Mouse (Mus musculus) lung, embryonic 15.5 days (tissue): ENCODE data around the gene Tm4sf20. TPM values are rescaled to one million over a fixed set of nuclear protein-coding genes. Genes with fewer than 3 reads are reported as not detected.

Experiments
- ATAC-seq: fragments of 200-750 bp; cut with Nextera tagmentation; 2 replicates; pipeline ENCODE4 v1.8.0; 2017; ENCODE audit warnings: moderate number of reproducible peaks, borderline replicate concordance; ENCODE audit not compliant: low FRiP score, low TSS enrichment; ENCODE audit errors: extremely low read depth
- H3K27ac ChIP-seq: fragments of 300-500 bp; sonication (generic); 2 replicates; pipeline ENCODE4 v1.5.1; 2015; ENCODE audit warnings: moderate library complexity, mild to moderate bottlenecking, inconsistent platforms
- H3K27me3 ChIP-seq: fragments of 300-500 bp; sonication (generic); 2 replicates; pipeline ENCODE4 v1.6.1; 2015; ENCODE audit warnings: inconsistent platforms
- H3K36me3 ChIP-seq: fragments of 300-500 bp; sonication (generic); 2 replicates; pipeline ENCODE4 v1.6.1; 2015; ENCODE audit warnings: inconsistent platforms
- H3K4me1 ChIP-seq: fragments of 300-500 bp; sonication (generic); 2 replicates; pipeline ENCODE4 v1.6.1; 2015; ENCODE audit warnings: inconsistent platforms
- H3K4me2 ChIP-seq: fragments of 300-500 bp; sonication (generic); 2 replicates; pipeline ENCODE4 v1.6.1; 2015; ENCODE audit warnings: inconsistent platforms, mild to moderate bottlenecking, moderate library complexity
- H3K4me3 ChIP-seq: fragments of 300-500 bp; sonication (generic); 2 replicates; pipeline ENCODE4 v1.5.1; 2015; ENCODE audit warnings: mild to moderate bottlenecking, inconsistent platforms
- H3K9ac ChIP-seq: fragments of 300-500 bp; sonication (generic); 2 replicates; pipeline ENCODE4 v1.6.1; 2015; ENCODE audit warnings: inconsistent platforms
- H3K9me3 ChIP-seq: fragments of 300-500 bp; sonication (generic); 2 replicates; pipeline ENCODE4 v1.6.1; 2016; ENCODE audit warnings: inconsistent platforms
- WGBS: fragments of 180-500 bp; shearing (Covaris S2); methylation state at CpG from one replicate; pipeline ENCODE4 v1.1.7; 2015; 5-methylcytosine and 5-hydroxymethylcytosine counted together
- polyA plus RNA-seq: library from polyadenylated mRNA; unstranded; fragments of >200 nt; fragmentation: Nextera tagmentation; extraction: Ambion mirVana; gene quantifications from 2 replicates; pipeline ENCODE4 v1.2.1, GENCODE M21; 2015

Gene Tm4sf20
- polyA plus RNA-seq, 1 experiment from 2014 or later, result 0.10 TPM

DNA sequence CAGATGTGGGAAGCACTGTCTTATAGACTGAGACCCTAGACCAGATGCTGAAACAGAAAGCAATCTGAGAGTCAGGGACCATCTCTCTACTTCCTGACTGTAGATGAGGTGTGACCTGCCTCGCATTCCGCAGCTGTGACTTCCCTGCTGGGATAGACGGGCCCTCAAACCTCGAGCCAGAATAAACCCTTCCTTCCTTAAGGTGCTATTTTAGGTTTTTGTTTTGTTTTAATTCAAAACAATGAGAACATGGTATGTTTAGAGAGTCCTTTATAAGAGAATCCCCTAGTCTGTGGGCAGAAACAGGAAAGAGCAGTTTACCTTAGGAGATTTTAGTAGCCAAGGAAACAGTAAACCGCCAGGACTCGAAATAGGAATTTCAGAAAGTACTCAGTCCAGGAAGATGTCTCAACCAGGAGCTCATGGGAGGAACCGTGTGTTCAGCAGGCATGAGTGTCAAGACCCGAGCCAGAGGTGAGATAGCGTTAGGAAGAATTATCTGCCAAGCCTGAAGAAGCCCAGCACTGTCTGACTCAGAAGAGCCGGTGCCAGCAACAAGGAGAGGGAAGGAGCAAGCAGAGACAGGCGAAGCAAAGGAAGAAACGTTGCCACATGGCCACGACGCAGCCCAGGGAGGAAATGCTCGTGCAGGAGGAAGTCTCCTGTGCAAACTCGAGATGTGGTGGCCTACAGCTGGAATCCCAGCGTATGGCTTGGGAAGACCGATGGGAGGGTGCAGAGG, 27.6 kb upstream of the Tm4sf20 start:
- no peaks in the 10 kb centered on the region for H3K36me3 ChIP-seq
- peak; percentile 37; the same call in 1 of the 2 replicates for ATAC-seq
- H3K27ac ChIP-seq, result peak overlapping the region; percentile 76
- H3K4me3 ChIP-seq, result no peak overlapping the region
- no peaks in the 10 kb centered on the region for H3K27me3 ChIP-seq
- H3K9ac ChIP-seq, result no peak overlapping the region
- H3K4me2 ChIP-seq, result peak overlapping the region; percentile 16; the same call in 1 of the 2 replicates
- no peaks in the 10 kb centered on the region for H3K4me1 ChIP-seq
- no peaks in the 10 kb centered on the region for H3K9me3 ChIP-seq
- WGBS, result 49% methylated on average over 18 of the region's 18 CpGs

DNA sequence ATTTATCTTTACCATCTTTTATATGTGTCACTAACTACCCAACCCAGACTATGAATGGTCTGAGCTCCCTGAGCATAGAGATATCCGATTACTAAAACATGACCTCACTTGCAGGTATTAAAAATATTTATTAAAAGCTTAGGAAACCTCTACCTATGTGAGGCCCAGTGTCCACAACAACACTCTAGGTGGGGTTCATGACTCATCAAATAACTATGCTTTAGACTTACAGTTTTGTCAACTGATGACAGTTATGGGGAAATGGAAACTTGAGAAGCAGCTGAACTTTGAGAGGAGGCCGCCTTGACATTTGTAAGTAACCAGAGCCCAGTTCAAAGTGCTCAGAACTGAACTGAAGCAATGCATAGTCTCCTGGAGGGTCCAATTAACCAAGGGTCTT, 26.9 kb upstream of the Tm4sf20 start:
- Histone ChIP-seq H3K4me3 (no peak overlapping the region), H3K27ac (peak overlapping the region; percentile 46), H3K27me3 (no peaks in the 10 kb centered on the region), H3K4me2 (no peak overlapping the region), H3K9ac (no peak overlapping the region), H3K9me3 (no peaks in the 10 kb centered on the region), H3K36me3 (no peaks in the 10 kb centered on the region), H3K4me1 (no peaks in the 10 kb centered on the region)
- 83% methylated on average over 2 of the region's 2 CpGs for WGBS
- no peak for ATAC-seq

DNA sequence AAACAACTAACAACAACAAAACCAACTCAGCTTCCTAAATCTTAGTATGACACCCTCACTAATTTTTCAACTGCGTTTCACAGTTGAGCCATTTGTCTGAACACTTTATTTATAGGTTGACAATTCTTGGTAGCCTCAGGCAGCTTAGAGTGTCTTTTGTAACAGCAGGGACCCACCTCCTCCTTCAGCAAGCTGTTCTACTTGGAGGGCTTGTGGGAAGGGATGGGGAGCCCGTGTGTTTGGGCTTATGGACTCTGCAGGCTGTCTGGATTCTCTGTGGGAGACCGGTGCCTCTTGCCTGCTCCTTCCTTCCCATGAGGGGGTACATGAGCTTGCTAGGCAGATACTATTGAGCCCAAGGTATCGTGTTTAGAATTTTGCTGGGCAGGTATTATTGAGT, 25.7 kb upstream of the Tm4sf20 start:
- 60% methylated on average over 4 of the region's 4 CpGs for WGBS
- H3K36me3 ChIP-seq, result no peaks in the 10 kb centered on the region
- H3K4me1 ChIP-seq, result no peaks in the 10 kb centered on the region
- H3K4me3 ChIP-seq, result no peak overlapping the region
- no peaks in the 10 kb centered on the region for H3K27me3 ChIP-seq
- H3K9ac ChIP-seq, result no peak overlapping the region
- H3K4me2 ChIP-seq, result no peak overlapping the region
- no peak overlapping the region for H3K27ac ChIP-seq
- no peak for ATAC-seq
- H3K9me3 ChIP-seq, result no peaks in the 10 kb centered on the region

DNA sequence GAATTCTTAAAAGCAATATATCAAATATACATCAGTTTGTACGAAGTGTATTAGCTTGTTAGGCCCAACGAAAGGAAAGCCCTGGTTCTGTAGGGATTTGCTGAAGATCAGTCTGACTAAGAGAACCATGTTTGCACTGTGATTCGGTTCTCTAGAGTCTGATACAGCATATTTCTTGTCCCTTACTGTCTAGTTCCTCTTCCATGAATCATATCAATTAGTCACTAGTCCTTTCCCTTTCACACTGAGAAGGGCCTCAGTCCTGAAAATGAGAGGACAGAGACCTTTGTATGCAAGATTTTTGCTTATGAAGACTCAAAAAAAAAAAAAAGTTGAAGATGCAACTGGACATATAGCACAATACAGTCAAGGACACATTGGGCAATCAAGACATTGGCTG, 24.8 kb upstream of the Tm4sf20 start:
- H3K4me2 ChIP-seq, result no peak overlapping the region
- no peak overlapping the region for H3K27ac ChIP-seq
- H3K4me1 ChIP-seq, result no peaks in the 10 kb centered on the region
- H3K9me3 ChIP-seq, result no peaks in the 10 kb centered on the region
- H3K4me3 ChIP-seq, result no peak overlapping the region
- no peaks in the 10 kb centered on the region for H3K36me3 ChIP-seq
- ATAC-seq, result no peak
- H3K9ac ChIP-seq, result no peak overlapping the region
- 67% methylated on average over 3 of the region's 3 CpGs for WGBS
- H3K27me3 ChIP-seq, result no peaks in the 10 kb centered on the region

DNA sequence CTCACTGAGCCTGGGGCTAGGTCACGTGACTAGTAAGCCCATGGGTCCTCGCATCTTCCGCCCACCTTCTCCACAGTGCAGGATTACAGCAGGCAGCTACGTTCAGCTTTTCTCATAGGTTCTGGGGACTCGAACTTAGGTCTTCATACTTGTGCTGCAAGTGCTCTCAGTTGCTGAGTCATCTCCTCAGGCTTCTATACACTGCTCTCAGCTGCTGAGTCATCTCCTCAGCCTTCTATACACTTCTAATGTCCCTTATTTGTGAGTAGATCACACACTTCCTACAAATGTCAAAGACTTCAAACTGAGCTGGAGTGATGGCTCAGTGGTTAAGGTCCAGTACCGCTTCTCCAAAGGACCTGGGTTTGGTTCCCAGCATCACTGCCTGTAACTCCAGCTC, 24.0 kb upstream of the Tm4sf20 start:
- ATAC-seq, result no peak
- H3K36me3 ChIP-seq, result no peaks in the 10 kb centered on the region

DNA sequence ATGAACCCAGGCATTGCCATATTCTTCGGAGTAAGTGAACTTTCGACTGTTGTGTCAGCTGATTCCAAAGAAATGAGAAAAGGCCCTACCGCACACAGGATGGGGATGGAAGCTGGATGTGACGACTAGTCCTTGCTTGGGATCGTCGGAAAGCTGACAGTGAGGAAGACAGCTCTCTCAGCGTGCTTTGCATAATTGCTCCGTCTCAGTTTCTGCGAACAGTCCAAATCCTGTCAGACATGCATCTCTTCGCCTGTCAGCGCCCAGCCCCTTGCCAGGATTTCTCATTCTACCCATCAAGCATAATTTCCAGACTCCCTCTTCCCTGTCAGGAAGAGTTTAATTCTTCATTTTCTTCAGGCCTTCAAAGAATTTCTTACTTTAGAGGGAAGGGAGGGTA, 22.8 kb upstream of the Tm4sf20 start:
- 66% methylated on average over 11 of the region's 11 CpGs for WGBS
- Histone ChIP-seq H3K36me3 (no peaks in the 10 kb centered on the region), H3K4me1 (peaks cover 6% of the 10 kb centered on the region), H3K27ac (no peak overlapping the region), H3K9me3 (no peaks in the 10 kb centered on the region), H3K4me2 (no peak overlapping the region), H3K4me3 (no peak overlapping the region), H3K9ac (no peak overlapping the region), H3K27me3 (no peaks in the 10 kb centered on the region; the same call in 1 of the 2 replicates)
- no peak for ATAC-seq

More for the DNA sequence above, 24.0 kb upstream of the Tm4sf20 start:
- Histone ChIP-seq H3K4me1 (peaks cover 6% of the 10 kb centered on the region), H3K9ac (no peak overlapping the region), H3K4me3 (no peak overlapping the region), H3K9me3 (no peaks in the 10 kb centered on the region), H3K27ac (no peak overlapping the region), H3K4me2 (no peak overlapping the region), H3K27me3 (no peaks in the 10 kb centered on the region)
- WGBS, result 87% methylated on average over 6 of the region's 6 CpGs

DNA sequence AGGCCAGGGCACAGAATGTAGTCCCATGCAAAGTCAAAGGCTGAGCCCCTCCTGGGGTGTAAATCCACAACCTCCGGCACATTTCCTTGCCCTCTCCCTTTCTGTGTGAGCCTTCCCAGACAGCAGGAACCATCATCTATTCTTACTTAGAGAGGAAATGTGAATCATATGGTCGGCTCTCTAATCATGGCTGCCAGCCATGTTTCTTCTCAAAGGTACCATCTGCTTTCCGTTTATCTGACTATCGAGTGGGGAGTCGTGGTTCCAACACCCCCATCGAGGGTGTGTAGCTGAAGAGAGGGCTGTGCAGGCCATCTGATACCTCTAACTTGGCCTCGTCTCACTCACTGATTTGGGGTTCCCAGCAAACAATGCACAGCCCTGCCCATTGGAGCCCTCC, 19.8 kb upstream of the Tm4sf20 start:
- no peak overlapping the region for H3K27ac ChIP-seq
- no peaks in the 10 kb centered on the region for H3K9me3 ChIP-seq
- H3K36me3 ChIP-seq, result no peaks in the 10 kb centered on the region
- 68% methylated on average over 7 of the region's 7 CpGs for WGBS
- no peak overlapping the region for H3K4me2 ChIP-seq
- H3K27me3 ChIP-seq, result no peaks in the 10 kb centered on the region; the same call in 1 of the 2 replicates
- H3K9ac ChIP-seq, result no peak overlapping the region
- ATAC-seq, result no peak
- peaks cover 6% of the 10 kb centered on the region for H3K4me1 ChIP-seq
- H3K4me3 ChIP-seq, result no peak overlapping the region

DNA sequence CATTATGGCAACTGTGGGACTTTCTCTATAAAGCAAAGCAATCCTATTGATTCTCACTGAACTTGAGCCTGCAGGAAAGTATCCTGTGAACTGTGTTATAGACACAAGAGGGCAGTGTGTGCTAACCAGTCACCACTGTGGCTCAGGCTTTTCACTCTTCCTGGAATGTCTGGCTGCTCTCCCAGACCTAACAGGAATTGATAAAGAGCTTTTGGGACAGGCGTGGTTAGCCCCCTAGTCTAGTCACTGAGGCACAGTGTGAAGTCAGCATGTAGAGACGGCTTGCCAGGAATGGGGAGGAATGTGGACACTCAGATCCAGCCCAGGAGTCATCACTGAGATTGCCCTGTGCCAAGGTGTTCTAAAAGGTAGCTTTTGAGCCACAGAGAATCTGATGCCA, 19.2 kb upstream of the Tm4sf20 start:
- Histone ChIP-seq H3K27ac (no peak overlapping the region), H3K4me2 (no peak overlapping the region), H3K27me3 (no peaks in the 10 kb centered on the region; the same call in 1 of the 2 replicates), H3K4me3 (no peak overlapping the region), H3K9me3 (no peaks in the 10 kb centered on the region), H3K4me1 (peaks cover 6% of the 10 kb centered on the region), H3K36me3 (no peaks in the 10 kb centered on the region), H3K9ac (no peak overlapping the region)
- peak; percentile 89 for ATAC-seq
- WGBS, result 0% methylated on average over 2 of the region's 2 CpGs

DNA sequence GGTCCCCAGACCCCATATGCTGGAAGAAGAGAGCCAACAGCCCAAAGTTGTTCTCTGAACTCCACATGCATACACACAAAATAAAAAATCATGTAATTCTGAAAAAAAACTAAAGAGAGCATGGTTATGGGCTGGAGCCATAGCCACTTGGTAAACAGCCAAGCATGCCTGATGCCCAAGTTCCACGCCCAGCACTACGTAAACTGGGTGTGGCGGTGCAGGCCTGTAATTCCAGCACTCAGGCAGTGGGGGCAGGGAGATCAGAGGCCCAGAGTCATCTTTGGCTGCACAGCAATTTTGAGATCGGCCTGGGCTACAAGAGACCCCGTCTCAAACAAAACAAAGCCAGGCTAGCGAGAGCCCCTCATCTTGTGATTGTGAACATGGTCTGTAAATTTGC, 17.3 kb upstream of the Tm4sf20 start:
- Histone ChIP-seq H3K9me3 (no peaks in the 10 kb centered on the region), H3K36me3 (no peaks in the 10 kb centered on the region), H3K4me1 (peaks cover 6% of the 10 kb centered on the region), H3K9ac (no peak overlapping the region), H3K27me3 (no peaks in the 10 kb centered on the region; the same call in 1 of the 2 replicates), H3K27ac (no peak overlapping the region), H3K4me3 (no peak overlapping the region), H3K4me2 (no peak overlapping the region)
- no peak for ATAC-seq
- 53% methylated on average over 6 of the region's 6 CpGs for WGBS

DNA sequence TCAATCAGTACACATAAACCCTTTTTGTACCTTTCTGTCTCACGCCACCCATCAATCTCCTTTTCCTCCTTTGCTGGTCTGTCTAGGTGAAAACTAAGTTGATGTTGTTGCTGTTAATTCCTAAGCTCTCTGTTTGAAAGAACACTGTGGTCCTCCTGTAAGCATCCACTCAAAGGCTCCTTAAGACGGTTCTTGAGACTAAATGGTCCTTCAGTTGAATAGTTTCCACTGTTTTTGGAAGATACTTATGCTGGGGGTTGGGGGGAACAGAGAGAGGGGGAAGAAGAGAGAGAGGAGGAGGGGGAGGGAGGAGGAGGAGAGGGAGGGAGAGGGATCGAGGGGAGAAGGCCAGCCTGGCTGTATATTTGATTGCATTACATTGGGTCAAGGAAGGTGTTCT, 15.3 kb upstream of the Tm4sf20 start:
- Histone ChIP-seq H3K4me1 (peaks cover 6% of the 10 kb centered on the region), H3K27ac (no peak overlapping the region), H3K4me3 (no peak overlapping the region), H3K4me2 (no peak overlapping the region), H3K36me3 (no peaks in the 10 kb centered on the region), H3K9ac (no peak overlapping the region), H3K9me3 (no peaks in the 10 kb centered on the region), H3K27me3 (no peaks in the 10 kb centered on the region; the same call in 1 of the 2 replicates)
- 44% methylated on average over 3 of the region's 3 CpGs for WGBS
- no peak for ATAC-seq

DNA sequence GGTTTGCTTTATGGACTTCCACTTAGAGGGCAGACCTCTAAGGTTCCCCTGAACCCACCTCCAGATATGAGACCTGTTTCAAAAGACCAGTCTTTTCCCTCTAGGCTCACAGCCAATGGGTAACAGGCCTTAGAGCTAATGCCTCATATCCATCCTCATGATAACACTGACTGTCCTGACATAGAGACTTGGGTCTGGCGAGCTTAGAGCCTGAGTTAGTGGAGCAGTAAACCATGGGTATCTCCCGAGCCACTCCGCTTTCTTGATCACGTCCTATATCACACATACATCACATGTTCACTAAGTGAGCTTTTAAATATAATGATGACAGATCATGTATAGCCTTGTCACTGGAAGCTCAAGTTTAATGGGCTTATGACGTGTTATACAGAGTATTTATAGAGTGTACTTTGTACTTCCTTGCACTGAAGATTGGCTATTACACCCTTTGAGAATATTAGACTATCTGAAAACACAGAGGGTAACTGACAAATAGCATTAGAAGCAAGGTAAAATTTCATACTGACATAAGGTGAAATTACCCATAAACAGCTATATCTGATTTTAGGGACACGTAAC, 11.2 kb upstream of the Tm4sf20 start:
- Histone ChIP-seq H3K27ac (no peak overlapping the region), H3K9ac (no peak overlapping the region), H3K27me3 (no peaks in the 10 kb centered on the region), H3K36me3 (no peaks in the 10 kb centered on the region), H3K4me3 (no peak overlapping the region), H3K4me1 (no peaks in the 10 kb centered on the region), H3K4me2 (no peak overlapping the region), H3K9me3 (no peaks in the 10 kb centered on the region)
- ATAC-seq, result no peak
- 72% methylated on average over 6 of the region's 6 CpGs for WGBS

DNA sequence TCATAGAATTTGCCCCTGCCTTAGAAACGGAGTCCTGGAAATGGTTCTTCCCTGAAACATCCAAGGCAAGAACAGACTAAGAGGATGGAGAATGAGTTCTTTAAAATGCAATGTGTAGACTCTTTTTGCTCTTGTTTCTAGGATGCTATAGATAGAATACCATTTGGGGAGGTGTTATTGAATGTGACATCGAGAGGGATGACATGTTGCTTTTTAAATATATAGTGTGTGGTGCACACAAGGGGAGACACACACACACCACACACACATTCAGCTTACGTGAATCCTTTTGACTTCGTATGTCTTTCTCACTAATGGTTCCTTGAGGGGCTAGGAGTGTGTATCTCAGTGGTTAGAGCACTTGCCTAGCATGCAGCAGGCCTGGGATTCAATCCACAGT, 7.0 kb upstream of the Tm4sf20 start:
- 84% methylated on average over 4 of the region's 4 CpGs for WGBS
- no peak overlapping the region for H3K4me3 ChIP-seq
- no peaks in the 10 kb centered on the region for H3K9me3 ChIP-seq
- no peak overlapping the region for H3K9ac ChIP-seq
- H3K4me1 ChIP-seq, result no peaks in the 10 kb centered on the region
- no peaks in the 10 kb centered on the region for H3K27me3 ChIP-seq
- no peak overlapping the region for H3K4me2 ChIP-seq
- no peak overlapping the region for H3K27ac ChIP-seq
- no peaks in the 10 kb centered on the region for H3K36me3 ChIP-seq
- no peak for ATAC-seq
